Mouse (Mus musculus) limb, embryonic 13.5 days (tissue): ENCODE data around the gene Neurod2. TPM values are rescaled to one million over a fixed set of nuclear protein-coding genes. Genes with fewer than 3 reads are reported as not detected.

Experiments used
- ATAC-seq: fragments of 200-750 bp; cut with Nextera tagmentation; 2 replicates; pipeline ENCODE4 v1.8.0; 2017; ENCODE audit warnings: low read depth, moderate number of reproducible peaks, moderate TSS enrichment; ENCODE audit not compliant: low FRiP score
- H3K27ac ChIP-seq: fragments of 300-500 bp; sonication (generic); 2 replicates; pipeline ENCODE4 v1.5.1; 2015; ENCODE audit warnings: inconsistent platforms, mild to moderate bottlenecking, moderate library complexity
- H3K27me3 ChIP-seq: fragments of 300-500 bp; sonication (generic); 2 replicates; pipeline ENCODE4 v1.6.1; 2015; ENCODE audit warnings: mild to moderate bottlenecking, inconsistent platforms
- H3K36me3 ChIP-seq: fragments of 300-500 bp; sonication (generic); 2 replicates; pipeline ENCODE4 v1.6.1; 2015; ENCODE audit warnings: inconsistent platforms, mild to moderate bottlenecking, moderate library complexity
- H3K4me1 ChIP-seq: fragments of 300-500 bp; sonication (generic); 2 replicates; pipeline ENCODE4 v1.6.1; 2015; ENCODE audit warnings: inconsistent platforms
- H3K4me2 ChIP-seq: fragments of 300-500 bp; sonication (generic); replicated peaks from 2 replicates; pipeline ENCODE4 v1.6.1; 2015; ENCODE audit warnings: inconsistent platforms, mild to moderate bottlenecking, moderate library complexity
- H3K4me3 ChIP-seq: fragments of 300-500 bp; sonication (generic); 2 replicates; pipeline ENCODE4 v1.5.1; 2015; ENCODE audit warnings: moderate library complexity, mild to moderate bottlenecking, inconsistent platforms
- H3K9ac ChIP-seq: fragments of 300-500 bp; sonication (generic); 2 replicates; pipeline ENCODE4 v1.6.1; 2015; ENCODE audit warnings: mild to moderate bottlenecking, inconsistent platforms
- H3K9me3 ChIP-seq: fragments of 300-500 bp; sonication (generic); 2 replicates; pipeline ENCODE4 v1.6.1; 2016; ENCODE audit warnings: inconsistent platforms
- WGBS: fragments of 180-500 bp; shearing (Covaris S2); methylation state at CpG from one replicate; pipeline ENCODE4 v1.1.7; 2015; 5-methylcytosine and 5-hydroxymethylcytosine counted together
- polyA plus RNA-seq: library from polyadenylated mRNA; unstranded; fragments of >200 nt; fragmentation: Nextera tagmentation; extraction: Ambion mirVana; gene quantifications from 2 replicates; pipeline ENCODE4 v1.2.1, GENCODE M21; 2015

Neurod2 gene
- polyA plus RNA-seq, 1 experiment from 2014 or later, result not detected

GRCm38 (mm10) chr11:98364410-98364809 lies 35.0 kb upstream of the Neurod2 start:
- Histone ChIP-seq H3K4me3 (no peak overlapping the region), H3K9ac (no peak overlapping the region), H3K27me3 (no peaks in the 10 kb centered on the region), H3K4me1 (peaks cover 5% of the 10 kb centered on the region), H3K9me3 (no peaks in the 10 kb centered on the region), H3K27ac (no peak overlapping the region), H3K36me3 (peaks cover 4% of the 10 kb centered on the region; the same call in 1 of the 2 replicates), H3K4me2 (no peak overlapping the region)
- no peak for ATAC-seq
- 91% methylated on average over 5 of the region's 5 CpGs for WGBS

- no peak overlapping the region for H3K4me3 ChIP-seq
- no peaks in the 10 kb centered on the region for H3K27me3 ChIP-seq
- H3K4me1 ChIP-seq, result peaks cover 10% of the 10 kb centered on the region
- no peaks in the 10 kb centered on the region for H3K9me3 ChIP-seq
- no peak overlapping the region for H3K27ac ChIP-seq
- H3K9ac ChIP-seq, result no peak overlapping the region
- no peak overlapping the region for H3K4me2 ChIP-seq
- ATAC-seq, result no peak
- 81% methylated on average over 5 of the region's 5 CpGs for WGBS
- H3K36me3 ChIP-seq, result peaks cover 4% of the 10 kb centered on the region; the same call in 1 of the 2 replicates
These were observed 34.4 kb upstream of the Neurod2 start for GRCm38 (mm10) chr11:98363817-98364216.

GRCm38 (mm10) chr11:98360866-98361521 lies 31.5 kb upstream of the Neurod2 start:
- H3K9me3 ChIP-seq, result no peaks in the 10 kb centered on the region
- H3K9ac ChIP-seq, result peak overlapping the region; percentile 45
- no peak overlapping the region for H3K4me2 ChIP-seq
- no peaks in the 10 kb centered on the region for H3K27me3 ChIP-seq
- H3K4me3 ChIP-seq, result no peak overlapping the region
- 80% methylated on average over 9 of the region's 9 CpGs for WGBS
- H3K36me3 ChIP-seq, result no peaks in the 10 kb centered on the region
- H3K4me1 ChIP-seq, result peaks cover 23% of the 10 kb centered on the region
- no peak for ATAC-seq
- H3K27ac ChIP-seq, result no peak overlapping the region

GRCm38 (mm10) chr11:98358161-98359083 lies 29.0 kb upstream of the Neurod2 start, which contains the start of gene Stard3:
Gene Stard3 (plus strand): TSS chr11:98358368.
- peak within 1 kb of the TSS; percentile 66 for H3K4me3 ChIP-seq
- peak; percentile 90 for ATAC-seq
- peak within 1 kb of the TSS; percentile 86 for H3K27ac ChIP-seq
- H3K9ac ChIP-seq, result peak within 1 kb of the TSS; percentile 74
- H3K4me1 ChIP-seq, result peaks cover 45% of the 10 kb centered on the region
- no peaks in the 10 kb centered on the region for H3K36me3 ChIP-seq
- no peaks in the 10 kb centered on the region for H3K9me3 ChIP-seq
- H3K4me2 ChIP-seq, result peak within 1 kb of the TSS; percentile 85
- under 1% methylated on average over 60 of the region's 60 CpGs for WGBS
- peaks cover 19% of the 10 kb centered on the region for H3K27me3 ChIP-seq

DNA sequence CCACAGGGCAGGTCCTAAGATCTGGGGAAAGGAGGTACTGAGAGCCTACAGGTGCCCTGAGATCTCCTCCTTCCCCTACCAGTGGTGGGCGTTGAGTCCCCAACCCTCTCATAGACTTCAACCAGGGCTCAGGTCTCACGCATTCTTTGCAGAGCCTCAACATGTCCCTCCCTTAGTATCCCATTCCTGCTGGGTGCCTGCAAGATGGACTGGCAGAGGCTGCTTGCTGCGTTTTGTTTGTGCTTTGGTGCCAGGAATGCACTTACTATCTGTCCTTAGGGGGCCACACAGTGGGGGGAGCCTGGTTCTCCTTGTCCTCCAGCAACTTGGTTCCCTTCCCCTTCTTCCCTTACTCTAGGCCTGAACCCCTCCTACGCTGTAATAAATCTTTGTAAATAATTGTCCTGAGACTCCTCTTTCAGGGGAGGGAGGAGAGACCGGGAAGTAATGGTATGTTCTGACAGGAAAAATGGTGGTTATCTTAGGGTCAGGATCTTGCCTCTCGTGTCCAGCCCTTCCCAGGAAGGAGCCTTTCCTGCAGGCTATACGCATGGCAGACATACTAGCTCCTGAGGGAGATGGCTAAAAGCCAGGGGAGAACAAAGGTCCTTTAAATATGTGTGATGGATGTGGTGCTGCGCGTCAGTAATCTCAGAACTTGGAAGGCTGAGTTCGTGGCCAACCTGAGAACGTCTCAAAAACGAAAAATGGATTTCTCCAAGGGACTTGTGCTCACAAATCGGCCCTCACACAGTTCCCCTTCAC lies 28.1 kb upstream of the Neurod2 start:
- Histone ChIP-seq H3K9ac (peak overlapping the region; percentile 74), H3K36me3 (no peaks in the 10 kb centered on the region), H3K4me3 (peak overlapping the region; percentile 66), H3K9me3 (no peaks in the 10 kb centered on the region), H3K27me3 (peaks cover 28% of the 10 kb centered on the region), H3K27ac (peak overlapping the region; percentile 79), H3K4me2 (peak overlapping the region; percentile 74), H3K4me1 (peaks cover 48% of the 10 kb centered on the region)
- WGBS, result 7% methylated on average over 13 of the region's 13 CpGs
- no peak for ATAC-seq

DNA sequence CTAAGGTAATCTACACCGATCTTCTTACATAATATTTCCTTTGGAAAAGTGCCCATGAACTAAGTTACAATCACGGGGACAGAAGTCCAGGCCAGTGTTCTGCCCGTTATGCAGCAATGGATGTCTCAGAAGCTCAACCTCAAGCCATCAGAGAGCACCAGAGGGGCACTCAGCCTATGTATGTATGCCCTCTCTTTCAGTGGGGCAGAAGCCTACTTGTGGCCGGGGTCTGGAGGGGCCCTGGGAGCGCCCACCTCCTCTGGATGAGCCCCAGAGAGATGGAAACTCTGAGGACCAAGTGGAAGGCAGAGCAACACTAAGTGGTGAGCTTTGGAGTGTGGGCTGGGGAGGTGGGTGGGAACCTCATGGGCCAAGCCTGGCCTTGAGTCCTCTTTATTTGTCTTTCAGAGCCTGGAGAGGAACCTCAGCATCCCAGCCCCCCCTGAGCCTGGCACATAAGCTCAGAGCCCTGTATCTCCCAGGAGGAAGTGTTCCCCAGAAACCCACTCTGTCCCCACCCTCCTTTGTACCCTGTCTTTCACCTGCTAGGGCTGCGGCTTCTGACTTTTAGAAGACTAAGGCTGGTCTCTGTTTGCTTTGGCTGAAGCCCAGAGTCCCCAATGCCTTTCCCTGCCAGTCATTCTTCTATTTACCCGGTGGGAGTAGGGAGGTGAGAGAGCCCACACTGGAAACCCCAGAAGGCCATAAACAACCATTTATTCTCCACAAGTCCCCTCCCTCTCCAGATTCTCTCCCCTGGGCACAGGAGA lies 27.4 kb upstream of the Neurod2 start:
- 78% methylated on average over 7 of the region's 7 CpGs for WGBS
- Histone ChIP-seq H3K4me2 (0 out of 2 replicates have a peak overlapping the region, but pooled peaks have one; percentile 74), H3K9ac (no peak overlapping the region), H3K27me3 (peaks cover 35% of the 10 kb centered on the region), H3K4me1 (peaks cover 48% of the 10 kb centered on the region), H3K9me3 (no peaks in the 10 kb centered on the region), H3K4me3 (no peak overlapping the region), H3K27ac (no peak overlapping the region), H3K36me3 (no peaks in the 10 kb centered on the region)
- no peak for ATAC-seq

DNA sequence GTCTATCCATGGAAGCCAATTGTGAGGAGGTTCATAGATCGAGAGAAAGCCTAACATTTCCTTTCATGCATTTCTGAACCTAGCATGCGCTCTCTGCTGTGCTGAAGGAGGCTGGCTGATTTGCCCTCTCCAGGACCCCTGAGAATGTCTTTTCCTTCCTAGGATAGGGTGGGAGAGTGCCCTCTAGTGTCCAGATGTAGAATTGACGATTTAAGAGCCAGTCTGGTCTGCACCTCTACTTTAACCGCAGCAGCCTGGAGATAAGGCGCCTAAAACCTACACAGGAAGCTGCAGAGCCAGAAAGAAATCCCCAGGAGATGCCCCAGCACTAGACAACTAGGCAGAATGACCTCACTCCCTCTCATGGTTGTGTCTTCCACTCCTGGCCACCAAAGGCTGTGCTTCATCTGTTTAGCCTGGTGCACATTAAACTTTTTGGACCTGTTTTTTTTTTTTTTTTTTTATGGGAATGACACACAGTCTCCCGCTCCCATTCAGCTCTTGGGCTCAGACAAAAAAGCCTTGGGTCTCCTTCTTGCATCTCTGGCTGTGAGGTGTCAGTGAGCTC lies 26.4 kb upstream of the Neurod2 start:
- H3K4me1 ChIP-seq, result peaks cover 48% of the 10 kb centered on the region
- no peak for ATAC-seq
- no peaks in the 10 kb centered on the region for H3K9me3 ChIP-seq
- H3K36me3 ChIP-seq, result no peaks in the 10 kb centered on the region
- H3K4me3 ChIP-seq, result no peak overlapping the region
- no peak overlapping the region for H3K4me2 ChIP-seq
- peaks cover 45% of the 10 kb centered on the region for H3K27me3 ChIP-seq
- no peak overlapping the region for H3K27ac ChIP-seq
- H3K9ac ChIP-seq, result no peak overlapping the region
- WGBS, result 7% methylated on average over 6 of the region's 6 CpGs

GRCm38 (mm10) chr11:98354445-98354844 lies 25.0 kb upstream of the Neurod2 start:
- H3K27ac ChIP-seq, result no peak overlapping the region
- no peak for ATAC-seq
- 62% methylated on average over 14 of the region's 14 CpGs for WGBS
- no peaks in the 10 kb centered on the region for H3K9me3 ChIP-seq
- no peak overlapping the region for H3K4me2 ChIP-seq
- no peak overlapping the region for H3K9ac ChIP-seq
- peaks cover 59% of the 10 kb centered on the region for H3K27me3 ChIP-seq
- H3K36me3 ChIP-seq, result no peaks in the 10 kb centered on the region
- no peak overlapping the region for H3K4me3 ChIP-seq
- peaks cover 43% of the 10 kb centered on the region for H3K4me1 ChIP-seq

DNA sequence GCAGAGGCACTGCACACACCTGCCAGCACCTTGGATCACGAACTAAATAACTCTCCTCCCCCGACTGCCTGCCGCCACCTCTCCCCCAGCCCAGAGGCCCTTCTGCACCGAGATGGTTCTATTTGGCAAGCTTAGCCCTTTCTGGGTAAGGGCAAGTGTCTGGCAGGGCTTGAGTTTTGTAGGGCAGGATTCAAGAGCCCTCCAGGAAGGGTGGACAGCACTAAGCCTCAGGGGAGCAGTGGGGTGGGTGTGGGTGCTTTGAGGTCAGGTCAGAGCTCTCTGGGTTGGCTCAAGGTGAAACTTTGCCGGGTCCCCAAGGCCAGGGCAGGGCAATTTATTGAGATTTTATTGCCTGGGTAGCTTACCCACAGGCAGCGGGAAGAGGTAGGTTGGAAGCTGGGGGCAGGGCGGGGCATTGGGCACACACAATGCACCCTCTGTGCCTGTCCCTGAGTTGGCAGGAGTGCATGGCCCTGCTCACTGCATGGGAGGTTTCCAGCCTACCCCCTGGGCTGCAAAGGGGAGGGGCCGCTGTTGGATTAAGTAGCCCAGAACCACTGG lies 24.3 kb upstream of the Neurod2 start:
- Histone ChIP-seq H3K4me3 (no peak overlapping the region), H3K9ac (no peak overlapping the region), H3K4me1 (peaks cover 42% of the 10 kb centered on the region), H3K27ac (peak overlapping the region; percentile 3; the same call in 1 of the 2 replicates), H3K36me3 (no peaks in the 10 kb centered on the region), H3K27me3 (peaks cover 66% of the 10 kb centered on the region), H3K9me3 (no peaks in the 10 kb centered on the region), H3K4me2 (no peak overlapping the region)
- 0 out of 2 replicates have a peak, but pooled peaks have one; percentile 17 for ATAC-seq
- WGBS, result 24% methylated on average over 8 of the region's 8 CpGs

DNA sequence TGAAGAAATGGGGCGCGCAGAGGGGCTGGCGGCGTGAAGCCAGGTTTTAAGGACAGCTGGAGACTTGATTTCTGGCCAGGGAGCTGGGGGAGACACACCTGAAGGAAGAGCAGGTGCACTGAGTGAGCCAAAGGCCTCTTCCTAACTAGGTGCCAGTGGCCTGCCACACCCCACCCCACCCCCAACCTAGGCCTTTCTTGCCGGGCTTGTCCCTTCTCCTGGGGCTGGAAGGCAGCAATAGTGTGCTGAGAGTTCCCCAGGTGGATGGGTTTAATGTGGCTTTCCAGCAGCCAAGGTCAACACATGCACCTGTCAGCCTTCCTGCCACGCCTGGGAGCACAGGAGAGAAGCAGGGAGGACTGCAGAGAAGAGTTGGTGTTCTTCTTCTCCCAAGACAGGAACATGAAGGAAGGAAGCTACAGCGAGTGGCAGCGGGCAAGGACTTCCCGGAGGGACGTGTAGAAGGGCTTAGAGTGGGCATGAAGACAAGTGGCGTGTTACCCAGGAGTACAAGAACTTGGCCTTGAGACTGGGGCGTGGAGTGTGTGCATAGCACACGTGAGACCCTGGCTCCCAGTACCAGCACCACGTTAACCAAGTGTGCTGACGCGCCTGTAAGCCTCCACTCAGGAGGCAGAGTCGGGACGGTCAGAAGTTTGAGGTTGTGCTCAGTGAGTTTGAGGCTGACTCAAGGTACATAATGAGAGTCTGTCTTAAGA lies 23.0 kb upstream of the Neurod2 start:
- Histone ChIP-seq H3K9me3 (no peaks in the 10 kb centered on the region), H3K4me1 (peaks cover 46% of the 10 kb centered on the region), H3K27me3 (peaks cover 79% of the 10 kb centered on the region), H3K36me3 (no peaks in the 10 kb centered on the region), H3K4me2 (no peak overlapping the region), H3K27ac (no peak overlapping the region), H3K4me3 (no peak overlapping the region), H3K9ac (no peak overlapping the region)
- no peak for ATAC-seq
- WGBS, result 75% methylated on average over 18 of the region's 18 CpGs
